Mouse (Mus musculus): ENCODE results near the gene Rpl38. TPM values are rescaled to one million over a fixed set of nuclear protein-coding genes. Genes with fewer than 3 reads are reported as not detected.

Rpl38 gene
- 1,000 to 10,000 TPM; 1,199 to 1,226 TPM for total RNA-seq (2021)
- long read RNA-seq, experiment 1, transcript Rpl38-201 (5 exons, 364 nt): minor isoform, 52 of 150 reads
- long read RNA-seq, experiment 1, transcript Rpl38-204 (5 exons, 371 nt): major isoform, 85 of 150 reads
- long read RNA-seq, experiment 1, transcript Rpl38-203 (4 exons, 457 nt): minor isoform, 8 of 150 reads
- long read RNA-seq, experiment 1, partial matches to known transcripts: 2 of 150 reads
- long read RNA-seq, experiment 1, other reads (novel, unspliced or antisense): 1 of 150 reads
- long read RNA-seq, experiment 2, transcript Rpl38-202 (5 exons, 345 nt): minor isoform, 6 of 256 reads
- long read RNA-seq, experiment 2, transcript Rpl38-201 (5 exons, 364 nt): minor isoform, 68 of 256 reads
- long read RNA-seq, experiment 2, transcript Rpl38-203 (4 exons, 457 nt): minor isoform, 9 of 256 reads
- long read RNA-seq, experiment 2, transcript Rpl38-204 (5 exons, 371 nt): major isoform, 167 of 256 reads
- long read RNA-seq, experiment 2, partial matches to known transcripts: 2 of 256 reads
- long read RNA-seq, experiment 2, other reads (novel, unspliced or antisense): 4 of 256 reads

DNA sequence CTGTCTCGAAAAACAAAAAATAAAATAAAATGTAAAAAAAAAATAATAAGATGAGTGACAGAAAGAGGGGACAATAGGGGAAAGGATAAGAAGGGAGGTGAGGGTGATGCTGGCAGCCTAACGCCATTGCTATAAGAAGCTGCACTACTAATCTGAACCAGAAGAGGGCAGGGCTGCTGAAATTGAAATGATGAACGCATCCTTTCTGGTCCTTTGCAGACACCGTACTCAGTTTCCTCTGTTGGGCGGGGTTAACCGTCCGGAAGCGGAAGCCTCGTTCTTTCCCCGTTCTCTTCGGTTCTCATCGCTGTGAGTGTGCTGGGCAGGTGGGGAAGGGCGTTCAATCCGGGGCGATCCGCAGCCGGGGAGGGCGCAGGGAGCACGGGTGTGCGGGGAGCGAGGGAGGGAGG lies at the start of gene Rpl38:
Gene Rpl38, plus strand, starts transcription at position 224 of the 410 bp plus-strand sequence.
- peak; percentile 82 to 91 for DNase-seq (ENCODE audit: low spot score in 2 of 2)

DNA sequence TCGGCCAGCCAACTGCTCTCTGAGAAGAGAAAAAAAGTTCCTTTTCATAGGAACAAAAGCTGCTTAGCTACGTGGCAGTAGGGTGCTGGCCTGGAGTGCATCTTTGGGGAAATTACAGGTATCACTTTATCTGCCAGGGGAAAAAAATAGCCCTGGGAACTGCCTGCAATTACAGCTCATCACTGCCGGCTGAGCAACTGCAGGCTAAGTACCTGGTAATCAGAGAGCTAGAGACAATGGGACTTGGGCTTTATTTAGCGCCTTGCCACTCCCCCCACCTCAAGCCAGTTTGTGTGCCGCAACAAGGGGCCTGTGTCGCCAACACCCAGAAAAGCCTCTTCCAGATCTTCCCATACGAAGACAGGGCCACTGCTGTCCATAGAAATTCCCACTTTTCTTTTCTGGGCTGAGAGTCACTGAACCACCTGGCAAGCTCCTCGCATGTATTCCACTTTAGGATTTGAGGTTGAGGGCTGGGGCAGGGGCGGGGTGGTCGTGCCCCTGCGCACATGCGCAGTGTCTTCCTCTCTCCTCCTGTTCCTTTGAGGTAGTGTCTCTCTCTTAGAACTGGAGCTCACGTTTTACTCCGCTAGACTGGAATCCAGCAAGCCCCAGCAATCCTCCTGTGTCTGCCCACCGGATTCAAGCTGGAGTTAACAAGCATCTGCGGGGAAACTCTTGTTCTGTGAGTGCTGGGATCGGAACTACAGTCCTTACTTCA lies 49.5 kb upstream of the Rpl38 start:
- DNase-seq (ENCODE audit: low spot score in 2 of 2): no peak

DNA sequence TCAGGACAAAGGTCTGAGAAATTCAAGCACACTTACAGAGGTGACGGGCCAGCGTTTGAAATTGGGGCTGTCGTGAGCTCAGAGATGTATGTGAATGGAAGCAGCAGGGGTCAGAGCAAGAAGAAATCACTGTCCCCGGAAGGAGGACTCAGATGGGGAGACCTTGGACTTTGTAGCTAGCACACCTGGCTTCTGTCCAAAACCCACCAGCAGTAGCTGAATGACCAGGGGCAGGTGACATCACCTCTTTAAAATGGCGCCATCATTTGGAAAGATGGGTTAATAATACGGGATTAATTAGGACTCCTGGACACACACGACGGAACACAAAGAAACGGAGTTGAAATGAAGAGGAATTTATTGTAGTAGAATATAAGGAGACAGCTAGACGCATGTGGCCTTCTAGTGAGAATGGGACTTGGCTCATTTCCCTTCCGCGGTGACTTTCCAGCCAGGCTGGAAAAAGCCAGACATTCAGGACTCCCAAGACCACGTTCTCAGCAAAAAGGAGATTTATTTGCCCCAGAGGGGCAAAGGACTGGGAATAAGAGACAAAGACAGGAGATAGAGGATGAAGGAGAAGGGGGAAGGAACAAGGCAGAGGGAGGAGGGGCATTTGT lies 42.1 kb upstream of the Rpl38 start:
- no peak for DNase-seq (ENCODE audit: low spot score in 2 of 2)

DNA sequence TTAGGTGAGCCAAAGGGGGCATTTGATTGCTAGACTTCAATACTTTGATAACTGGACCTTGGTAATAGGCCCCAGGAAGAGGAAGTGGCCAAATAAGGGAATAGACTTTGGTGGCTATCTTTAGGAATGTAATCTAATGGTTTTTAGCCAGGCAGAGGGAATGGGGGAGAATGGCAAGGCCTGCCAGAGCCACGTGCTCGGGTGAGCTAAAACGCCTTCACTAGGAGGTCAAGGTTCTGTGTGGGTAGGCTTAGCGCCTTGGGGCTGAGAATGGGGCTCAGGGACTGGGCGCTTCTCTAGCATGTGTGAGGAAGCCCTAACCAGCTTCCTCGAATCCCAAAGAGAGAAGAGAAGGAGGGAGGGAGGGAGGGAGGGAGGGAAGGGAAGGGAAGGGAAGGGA lies 41.3 kb upstream of the Rpl38 start:
- no peak for DNase-seq (ENCODE audit: low spot score in 2 of 2)

DNA sequence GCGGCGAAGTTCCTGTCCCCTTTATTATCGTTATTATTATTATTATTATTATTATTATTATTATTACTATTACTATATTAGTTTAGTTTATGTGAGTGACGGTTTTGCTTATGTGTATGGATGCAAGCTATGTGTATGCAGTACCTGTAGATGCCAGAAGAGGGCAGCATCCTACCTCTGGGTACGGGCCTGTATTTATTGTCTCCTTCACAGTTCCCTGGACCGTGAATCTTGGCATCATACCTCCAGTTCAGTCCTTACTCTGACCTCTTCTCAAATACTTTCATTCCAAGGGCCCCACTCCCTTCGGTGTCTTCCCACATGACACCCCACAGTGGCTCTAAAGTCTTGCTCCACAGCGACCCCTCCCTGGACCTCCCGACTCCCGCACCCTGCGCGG lies 40.3 kb upstream of the Rpl38 start:
- no peak for DNase-seq (ENCODE audit: low spot score in 2 of 2)

DNA sequence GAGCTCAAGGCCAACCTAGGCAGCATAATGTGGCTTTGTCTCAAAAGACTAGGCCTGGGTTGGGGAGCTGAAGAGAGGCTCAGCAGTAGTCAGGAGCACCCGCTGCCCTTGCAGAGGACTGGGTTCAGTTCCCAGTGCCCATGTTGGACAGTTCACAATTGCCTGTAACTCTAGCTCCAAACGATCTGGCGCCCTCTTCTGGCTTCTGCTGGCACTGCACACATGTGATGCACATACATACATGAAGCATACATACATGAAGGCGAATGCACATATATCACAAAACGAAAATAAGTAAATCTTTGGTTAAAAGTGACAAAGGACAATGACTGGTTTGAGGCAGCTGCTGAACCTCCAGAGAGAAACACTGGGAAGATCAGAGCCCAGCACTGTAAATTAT lies 38.3 kb upstream of the Rpl38 start:
- DNase-seq (ENCODE audit: low spot score in 2 of 2): no peak

DNA sequence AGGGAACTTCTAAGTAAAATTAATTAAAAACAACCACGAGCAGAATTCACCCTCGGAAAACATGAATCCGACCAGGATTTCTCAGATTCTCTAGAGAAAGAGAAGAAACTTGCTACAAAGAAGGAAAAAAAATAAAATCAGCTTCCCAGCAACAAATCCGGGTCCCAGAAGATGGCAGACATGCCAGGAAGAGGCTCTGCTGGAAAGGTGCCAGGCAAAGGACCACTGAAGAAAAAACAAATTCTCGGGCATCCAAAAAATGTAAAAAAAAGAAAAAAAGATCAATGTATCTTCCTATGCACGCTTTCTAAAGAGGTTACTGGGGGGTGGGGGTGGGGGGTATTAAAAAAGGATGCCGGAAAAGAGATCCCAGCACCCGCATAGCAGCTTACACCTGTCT lies 36.1 kb upstream of the Rpl38 start:
- no peak for DNase-seq (ENCODE audit: low spot score in 2 of 2)

DNA sequence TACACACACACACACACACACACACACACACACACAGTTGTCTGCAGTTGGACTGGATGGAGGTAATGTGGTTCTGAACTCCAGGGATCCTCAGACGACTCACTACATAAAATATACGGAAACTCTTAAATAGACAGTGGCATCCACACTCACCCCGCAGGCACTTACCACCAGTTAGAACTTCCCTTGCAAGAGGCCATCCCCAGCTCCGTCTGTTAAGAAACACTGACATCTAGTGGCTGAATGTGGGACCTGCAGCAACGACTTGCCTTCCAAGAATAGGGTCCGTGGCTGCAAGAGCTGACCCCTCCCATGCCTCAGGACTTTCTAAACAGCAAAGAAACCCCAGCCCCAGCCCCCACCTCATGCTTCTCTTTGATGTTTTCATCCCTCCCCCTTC lies 32.0 kb upstream of the Rpl38 start:
- peak; percentile 63 to 78 for DNase-seq (ENCODE audit: low spot score in 2 of 2)

DNA sequence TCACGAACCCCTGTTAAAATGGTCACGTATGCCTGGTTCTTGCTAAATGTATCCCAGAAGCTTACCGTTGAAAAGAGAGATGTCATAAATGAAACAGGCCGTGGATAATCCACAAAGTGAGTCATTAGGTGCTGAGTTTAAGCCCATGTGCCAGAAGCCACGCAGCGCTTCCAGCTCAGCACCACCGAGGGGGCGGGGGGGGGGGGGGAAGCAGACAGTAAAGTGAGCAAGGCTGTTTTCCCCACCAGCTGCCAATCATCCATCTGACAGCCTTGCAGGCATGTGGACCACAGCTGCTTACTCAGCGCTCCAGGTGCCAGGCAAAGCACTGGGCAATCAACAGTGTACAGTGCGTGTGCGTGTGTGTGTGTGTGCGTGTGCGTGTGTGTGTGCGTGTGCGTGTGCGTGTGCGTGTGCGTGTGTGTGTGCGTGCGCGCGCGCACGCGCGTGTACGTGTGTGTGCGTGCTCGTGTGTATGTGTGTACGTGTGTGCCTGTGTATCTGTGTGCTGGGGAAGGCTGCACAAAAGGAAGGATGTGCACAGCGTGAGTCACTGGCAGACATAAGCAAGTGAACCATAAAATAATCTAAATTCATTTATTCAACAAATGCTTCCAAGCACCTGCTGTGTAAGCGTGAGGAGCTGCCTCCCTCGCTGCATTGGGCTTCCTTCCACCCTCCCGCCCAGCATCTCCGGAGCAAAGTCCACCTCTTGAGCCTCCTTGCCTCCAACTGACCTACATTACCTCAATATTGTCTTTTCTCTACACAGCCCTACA lies 31.4 kb upstream of the Rpl38 start:
- DNase-seq (ENCODE audit: low spot score in 2 of 2): no peak

DNA sequence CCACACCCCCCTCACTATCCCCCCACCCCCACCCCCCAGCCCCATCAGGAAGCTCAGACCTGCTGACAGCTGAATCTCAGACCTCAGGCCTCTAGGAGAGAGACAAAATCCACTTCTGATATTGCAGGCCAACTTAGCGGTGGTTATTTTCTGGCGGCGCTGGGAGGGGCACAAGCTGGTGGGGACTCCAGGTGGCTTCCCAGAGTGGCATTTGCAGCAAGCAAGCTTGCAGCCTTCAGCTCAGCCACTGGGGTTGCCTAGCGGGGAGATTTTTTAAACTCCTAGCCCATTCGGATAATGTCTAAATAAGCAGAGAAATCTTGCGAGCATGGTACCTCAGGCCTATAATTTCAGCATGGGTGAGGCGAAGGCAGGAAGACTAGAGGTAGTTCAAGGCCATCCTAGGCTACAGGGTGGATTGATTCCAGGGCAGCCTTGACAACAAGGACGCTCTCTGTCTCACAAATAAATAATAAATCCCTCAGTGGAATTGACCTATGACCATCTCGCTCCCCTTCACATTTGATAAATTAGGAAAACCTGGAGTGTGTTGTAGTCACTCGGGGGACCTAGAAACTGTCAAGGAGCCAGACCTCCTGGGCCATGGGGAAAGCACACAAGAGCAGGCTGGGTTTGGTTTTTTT lies 29.6 kb upstream of the Rpl38 start:
- no peak for DNase-seq (ENCODE audit: low spot score in 2 of 2)

DNA sequence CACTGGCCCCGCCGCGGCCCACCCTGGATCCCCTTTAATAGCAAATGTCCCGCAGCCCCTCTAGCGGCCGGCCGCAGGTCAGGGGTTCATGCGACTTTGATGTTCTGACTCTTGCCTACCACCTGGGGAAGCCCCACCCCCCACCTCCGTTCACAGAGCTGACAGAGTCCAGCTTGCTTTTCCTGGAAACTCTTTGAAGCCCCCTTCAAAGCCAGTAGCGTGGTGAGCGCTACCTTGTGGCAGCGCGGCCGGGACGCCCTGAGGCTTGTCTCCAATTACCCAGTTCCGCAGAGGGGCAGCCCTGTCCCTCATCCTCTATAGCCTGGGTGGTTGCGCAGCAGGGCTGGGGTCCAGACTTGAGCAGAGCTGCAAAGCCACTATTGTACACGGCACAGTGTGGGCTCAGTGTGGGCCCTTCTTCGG lies 28.6 kb upstream of the Rpl38 start:
- no peak for DNase-seq (ENCODE audit: low spot score in 2 of 2)

DNA sequence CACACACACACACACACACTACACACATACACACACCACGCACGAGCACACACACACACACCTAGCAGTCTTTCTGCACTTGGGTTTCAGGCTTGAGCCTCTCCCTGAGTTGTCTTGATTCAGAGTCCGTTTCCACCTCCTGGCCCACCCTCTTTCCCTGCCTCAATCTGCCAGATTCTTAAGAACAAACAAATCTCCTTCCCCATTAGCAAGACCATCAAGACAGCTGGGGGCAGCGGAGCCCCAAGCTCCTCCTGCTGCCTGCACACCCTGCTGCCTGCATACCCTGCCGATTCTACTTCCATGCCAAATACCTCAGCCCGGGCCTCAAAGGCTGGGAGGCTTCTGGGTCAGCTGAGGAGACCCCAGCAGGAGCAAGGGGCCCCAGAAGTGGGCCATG lies 27.7 kb upstream of the Rpl38 start:
- DNase-seq (ENCODE audit: low spot score in 2 of 2): no peak

DNA sequence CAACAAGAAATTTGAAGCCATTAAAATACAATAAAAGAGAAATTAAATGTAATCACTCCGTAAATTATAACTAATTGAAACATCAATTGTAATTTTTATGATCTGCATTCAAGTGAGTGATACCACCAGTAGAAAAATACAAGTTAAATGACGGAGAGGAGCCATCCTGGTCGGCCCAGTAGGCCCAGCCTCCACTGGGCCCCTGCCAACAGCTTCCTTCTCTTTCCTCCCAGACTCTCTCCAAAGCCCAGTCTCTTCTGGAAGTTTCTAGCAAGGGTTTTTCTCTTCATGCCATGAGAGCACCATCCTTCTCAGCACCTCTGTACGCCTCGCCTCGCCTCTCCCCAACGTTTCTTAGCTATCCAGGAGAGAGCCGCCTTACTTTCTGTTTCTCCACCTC lies 27.2 kb upstream of the Rpl38 start:
- no peak for DNase-seq (ENCODE audit: low spot score in 2 of 2)

DNA sequence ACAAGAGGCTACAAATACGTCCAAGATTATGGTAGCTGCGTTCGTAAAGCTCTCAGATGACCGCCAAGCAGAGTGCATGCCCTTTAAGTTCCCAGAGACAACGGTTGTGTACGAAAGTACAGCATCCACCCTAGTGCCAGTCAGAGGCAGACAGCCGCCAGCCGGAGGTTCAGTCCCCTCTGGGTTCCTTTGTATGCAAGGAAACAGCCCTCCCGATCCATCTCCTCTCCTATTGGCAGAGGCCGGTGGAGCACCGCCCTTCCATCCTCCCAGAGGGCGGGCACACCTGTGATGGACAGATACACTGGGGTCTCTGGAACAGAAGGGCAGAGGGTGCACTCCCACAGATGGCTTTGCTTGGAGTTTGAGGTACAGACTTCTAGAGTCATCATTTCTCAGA lies 26.1 kb upstream of the Rpl38 start:
- no peak for DNase-seq (ENCODE audit: low spot score in 2 of 2)

DNA sequence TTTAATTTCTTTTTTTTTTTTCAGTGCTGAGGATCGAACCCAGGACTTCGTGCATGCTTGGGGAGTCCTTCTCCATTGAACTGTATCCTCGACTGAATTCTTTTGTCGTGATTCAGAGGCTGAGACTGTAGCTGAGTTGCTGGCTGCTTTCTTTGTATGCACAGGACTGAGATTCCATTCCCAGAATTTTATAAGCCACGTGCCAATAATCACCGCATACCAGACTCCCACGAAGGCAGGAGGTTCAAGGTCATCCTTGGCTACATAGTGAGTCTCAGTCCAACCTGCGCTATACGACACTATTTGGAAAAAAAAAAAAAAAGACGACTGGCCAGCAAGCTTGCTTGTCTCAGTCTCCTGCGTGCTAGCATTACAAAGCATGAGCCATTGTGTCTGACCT lies 25.4 kb upstream of the Rpl38 start:
- DNase-seq (ENCODE audit: low spot score in 2 of 2): no peak

DNA sequence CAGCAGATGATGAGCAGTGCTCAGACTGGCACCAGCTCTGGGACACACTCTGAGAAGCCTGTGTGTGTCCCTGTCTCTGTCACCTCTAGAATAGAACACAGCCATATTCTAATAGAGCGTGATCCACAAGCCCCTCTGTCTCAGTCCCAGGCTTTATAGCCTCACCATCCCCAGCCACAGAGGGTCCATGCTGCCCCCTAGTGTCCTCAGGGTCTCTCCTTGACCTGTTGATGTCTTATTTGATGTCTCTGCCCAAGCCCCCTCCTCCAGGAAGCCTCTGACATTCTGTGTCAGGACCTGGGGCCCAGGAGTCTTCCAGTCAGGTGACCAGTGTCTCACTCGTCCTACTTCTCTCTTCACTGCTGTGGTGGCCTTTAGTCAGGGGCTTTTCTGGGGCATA lies 24.2 kb upstream of the Rpl38 start:
- no peak for DNase-seq (ENCODE audit: low spot score in 2 of 2)

DNA sequence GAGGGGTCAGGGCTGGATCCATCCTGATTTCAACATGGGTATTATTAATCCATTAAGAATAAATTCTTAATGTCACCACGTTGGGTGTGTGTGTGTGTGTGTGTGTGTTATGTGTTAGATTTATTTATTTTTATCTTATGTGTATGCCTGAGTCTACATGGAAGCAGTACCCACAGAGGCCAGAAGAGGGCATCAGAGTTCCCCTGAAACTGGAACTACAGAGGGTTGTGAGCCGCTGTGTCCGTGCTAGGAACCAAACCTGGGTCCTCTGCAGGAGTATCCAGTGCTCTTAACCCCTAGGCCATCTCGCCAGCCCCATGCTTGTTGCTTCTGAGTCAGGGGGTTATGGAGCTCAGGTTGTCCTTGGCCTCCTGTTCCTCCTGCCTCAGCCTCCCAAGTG lies 18.8 kb upstream of the Rpl38 start:
- no peak for DNase-seq (ENCODE audit: low spot score in 2 of 2)

DNA sequence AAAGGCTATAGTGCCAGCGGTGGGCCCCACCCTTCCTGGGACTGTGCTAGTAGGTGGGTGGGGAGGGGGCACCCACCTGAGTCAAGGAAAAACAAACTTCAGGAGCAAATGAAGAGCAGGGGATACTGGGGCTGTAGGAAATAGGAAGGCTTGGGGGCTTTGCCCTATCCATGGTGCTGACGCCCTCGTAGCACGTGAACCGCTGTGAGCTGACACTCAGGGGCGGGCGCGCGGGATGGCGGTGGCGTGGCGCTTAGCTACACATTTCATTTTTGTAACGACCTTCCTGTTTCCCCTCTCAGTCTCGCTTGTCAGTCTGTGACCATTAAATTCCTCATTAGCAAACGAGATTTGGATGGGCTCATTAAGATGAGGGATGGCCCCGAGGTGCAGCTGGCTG lies 15.8 kb upstream of the Rpl38 start:
- DNase-seq (ENCODE audit: low spot score in 2 of 2): peak in 1 of 2 experiments; percentile 33

DNA sequence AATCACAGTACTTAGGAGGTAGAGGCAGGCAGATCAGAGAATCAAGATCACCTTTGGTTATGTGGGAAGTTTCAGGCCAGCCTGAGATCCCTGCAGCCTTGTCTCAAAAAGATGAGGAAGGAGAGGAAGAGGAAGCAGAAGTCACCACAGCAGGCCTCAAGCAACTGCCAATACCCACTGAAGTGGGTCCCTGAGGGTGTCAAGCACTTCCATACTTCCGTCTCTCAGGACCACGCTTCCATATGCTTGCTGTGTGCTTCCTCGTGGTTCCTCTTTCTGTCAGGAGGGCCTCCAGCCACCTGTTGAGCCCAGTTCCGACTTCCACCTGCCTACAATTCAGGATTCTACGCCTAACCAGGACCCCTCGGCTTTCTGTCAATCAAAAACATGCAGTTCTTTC lies 14.7 kb upstream of the Rpl38 start:
- DNase-seq (ENCODE audit: low spot score in 2 of 2): no peak

DNA sequence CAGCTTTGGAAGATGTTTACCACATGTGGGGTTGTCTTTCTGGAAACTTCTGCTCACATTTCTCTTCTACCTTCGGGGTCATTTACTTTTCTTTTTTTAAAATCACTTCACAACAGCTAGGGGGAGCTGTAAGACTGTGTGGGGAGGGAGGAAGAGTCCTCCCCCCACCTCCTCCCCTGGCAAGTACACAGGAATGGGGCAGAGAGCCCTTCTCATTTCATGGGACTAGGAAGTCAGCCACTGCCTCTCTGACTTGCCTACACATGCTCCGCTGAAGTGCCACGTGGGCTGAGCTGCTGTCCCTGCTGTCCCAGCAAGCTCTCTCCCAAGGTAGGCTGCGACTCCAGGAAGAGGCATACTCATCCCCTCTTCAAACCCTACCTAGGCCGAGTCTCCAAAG lies 13.8 kb upstream of the Rpl38 start:
- DNase-seq (ENCODE audit: low spot score in 2 of 2): no peak

Measured in gastrocnemius, postnatal 4 days (tissue).